Comparison of ENCODE assay signal across 7 mouse cellular contexts in genomic region chr3:94839101-94839500, GRCm38 (mm10). TPM values are rescaled to one million over a fixed set of nuclear protein-coding genes. Genes with fewer than 3 reads are reported as not detected.
DNase-seq lines count a peak whose midpoint lies in the region; ATAC-seq and TF ChIP-seq lines count a peak whose summit lies in the region.

No protein-coding gene starts in this region.

- peak; percentile 54 for DNase-seq in lung, postnatal 0 days (ENCODE audit: low spot score)
- no peak for DNase-seq in lung, adult 18-20 months
- no peak for DNase-seq in forebrain, postnatal 0 days
- DNase-seq in liver, embryonic 13.5 days = no peak
- DNase-seq in thymus, postnatal 14 days = no peak
- no peak for DNase-seq in gastrocnemius, postnatal 4 days (ENCODE audit: low spot score in 2 of 2)
- DNase-seq in thymus, postnatal 10 days (ENCODE audit: low spot score in 2 of 2) = no peak

- peaks cover 11% of the 10 kb centered on the region; the same call in 1 of the 2 replicates for H3K4me1 ChIP-seq in lung, postnatal 0 days (ENCODE audit: insufficient read depth, low read depth, low read length)
- H3K4me1 ChIP-seq in forebrain, postnatal 0 days (ENCODE audit: insufficient read depth) = no peaks in the 10 kb centered on the region
- peaks cover 34% of the 10 kb centered on the region for H3K4me1 ChIP-seq in liver, embryonic 13.5 days (replicated peaks)

- H3K9me3 ChIP-seq in lung, postnatal 0 days (ENCODE audit: low read length) = no peaks in the 10 kb centered on the region
- H3K9me3 ChIP-seq in forebrain, postnatal 0 days (ENCODE audit: low read length) = no peaks in the 10 kb centered on the region
- H3K9me3 ChIP-seq in liver, embryonic 13.5 days (replicated peaks) = no peaks in the 10 kb centered on the region

- TF ChIP-seq EP300 in lung, postnatal 0 days (IDR thresholded peaks at IDR 0.05) = no peak

- H3K27ac ChIP-seq in lung, postnatal 0 days (ENCODE audit: low read length) = peak overlapping the region; percentile 99; the same call in 1 of the 2 replicates
- H3K27ac ChIP-seq in forebrain, postnatal 0 days (ENCODE audit: low read depth, low read length) = peak overlapping the region; percentile 100
- no peak overlapping the region for H3K27ac ChIP-seq in liver, embryonic 13.5 days

- H3K9ac ChIP-seq in lung, postnatal 0 days (replicated peaks; ENCODE audit: low read depth) = no peak overlapping the region
- peak overlapping the region; percentile 99 for H3K9ac ChIP-seq in forebrain, postnatal 0 days
- peak overlapping the region; percentile 87; the same call in 1 of the 2 replicates for H3K9ac ChIP-seq in liver, embryonic 13.5 days

- peak overlapping the region; percentile 64 for H3K4me2 ChIP-seq in lung, postnatal 0 days (replicated peaks; ENCODE audit: low read depth, low read length)
- peak overlapping the region; percentile 80 for H3K4me2 ChIP-seq in forebrain, postnatal 0 days (ENCODE audit: low read depth)
- peak overlapping the region; percentile 88 for H3K4me2 ChIP-seq in liver, embryonic 13.5 days

- WGBS in lung, postnatal 0 days = 47% methylated on average over 5 of the region's 5 CpGs
- 61% methylated on average over 5 of the region's 5 CpGs for WGBS in forebrain, postnatal 0 days
- WGBS in liver, embryonic 13.5 days (ENCODE audit: insufficient replicate concordance) = 51% methylated on average over 5 of the region's 5 CpGs

- ATAC-seq in lung, postnatal 0 days = no peak
- no peak for ATAC-seq in forebrain, postnatal 0 days
- ATAC-seq in liver, embryonic 13.5 days (ENCODE audit: low read depth) = no peak

- no peaks in the 10 kb centered on the region for H3K36me3 ChIP-seq in lung, postnatal 0 days (ENCODE audit: insufficient read depth, low read length)
- no peaks in the 10 kb centered on the region for H3K36me3 ChIP-seq in forebrain, postnatal 0 days (ENCODE audit: insufficient read depth)
- no peaks in the 10 kb centered on the region for H3K36me3 ChIP-seq in liver, embryonic 13.5 days

- H3K27me3 ChIP-seq in lung, postnatal 0 days (replicated peaks; ENCODE audit: insufficient read depth, low read length) = no peaks in the 10 kb centered on the region
- no peaks in the 10 kb centered on the region for H3K27me3 ChIP-seq in forebrain, postnatal 0 days (ENCODE audit: insufficient read depth, low read length)
- H3K27me3 ChIP-seq in liver, embryonic 13.5 days = 0 out of 2 replicates have a peak, but pooled peaks cover under 1% of the 10 kb centered on the region

- TF ChIP-seq CTCF in lung, postnatal 0 days (IDR thresholded peaks at IDR 0.05) = no peak
- TF ChIP-seq CTCF in forebrain, postnatal 0 days (IDR thresholded peaks at IDR 0.05; ENCODE audit: low read depth) = no peak

- 0 out of 2 replicates have a peak overlapping the region, but pooled peaks have one; percentile 88 for H3K4me3 ChIP-seq in lung, postnatal 0 days (ENCODE audit: low read depth, low read length)
- peak overlapping the region; percentile 86 for H3K4me3 ChIP-seq in forebrain, postnatal 0 days (ENCODE audit: low read depth, low read length)
- peak overlapping the region; percentile 86 for H3K4me3 ChIP-seq in liver, embryonic 13.5 days (replicated peaks)

RNA-seq across cellular contexts. Expression of gene Pogz, which starts 1.7 kb away (rescaled TPM):
- polyA plus RNA-seq in lung, postnatal 0 days (2015; fragmentation: Nextera tagmentation; extraction: Ambion mirVana) = 6.8 and 8.1 TPM in 2 replicates
- 36.2 and 48.2 TPM in 2 replicates for total RNA-seq in forebrain, postnatal 0 days (2014; rRNA removed)
- polyA plus RNA-seq in forebrain, postnatal 0 days (2015; fragmentation: Nextera tagmentation; extraction: Ambion mirVana) = 11.2 and 14.0 TPM in 2 replicates
- polyA plus RNA-seq in liver, embryonic 13.5 days (2015; fragmentation: Nextera tagmentation; extraction: Ambion mirVana) = 2.4 and 2.9 TPM in 2 replicates
- total RNA-seq in gastrocnemius, postnatal 4 days (2021) = 10 to 100 TPM; 38.4 to 39.2 TPM

RNA-seq across cellular contexts. Expression of gene Psmb4, which starts 47.7 kb away (rescaled TPM):
- polyA plus RNA-seq in lung, postnatal 0 days (2015; fragmentation: Nextera tagmentation; extraction: Ambion mirVana) = 234 and 249 TPM in 2 replicates
- total RNA-seq in forebrain, postnatal 0 days (2014; rRNA removed) = 341 and 498 TPM in 2 replicates
- polyA plus RNA-seq in forebrain, postnatal 0 days (2015; fragmentation: Nextera tagmentation; extraction: Ambion mirVana) = 367 and 417 TPM in 2 replicates
- polyA plus RNA-seq in liver, embryonic 13.5 days (2015; fragmentation: Nextera tagmentation; extraction: Ambion mirVana) = 201 and 214 TPM in 2 replicates
- total RNA-seq in gastrocnemius, postnatal 4 days (2021) = 100 to 1,000 TPM; 330 to 360 TPM

RNA-seq across cellular contexts. Expression of gene Cgn, which starts 52.8 kb away (rescaled TPM):
- 29.6 and 37.6 TPM in 2 replicates for polyA plus RNA-seq in lung, postnatal 0 days (2015; fragmentation: Nextera tagmentation; extraction: Ambion mirVana)
- total RNA-seq in forebrain, postnatal 0 days (2014; rRNA removed) = 6.0 and 7.2 TPM in 2 replicates
- polyA plus RNA-seq in forebrain, postnatal 0 days (2015; fragmentation: Nextera tagmentation; extraction: Ambion mirVana) = 3.3 and 6.0 TPM in 2 replicates
- polyA plus RNA-seq in liver, embryonic 13.5 days (2015; fragmentation: Nextera tagmentation; extraction: Ambion mirVana) = 7.2 and 8.3 TPM in 2 replicates
- total RNA-seq in gastrocnemius, postnatal 4 days (2021) = under 1 TPM; 0.61 to 0.88 TPM
